Mouse (Mus musculus): ENCODE results near the gene Gemin2.
"Not testable (repeated sequence)": the region's sequence is repeated elsewhere in the genome, so short reads cannot be mapped to it uniquely, and the experiment has no call there.

DNA sequence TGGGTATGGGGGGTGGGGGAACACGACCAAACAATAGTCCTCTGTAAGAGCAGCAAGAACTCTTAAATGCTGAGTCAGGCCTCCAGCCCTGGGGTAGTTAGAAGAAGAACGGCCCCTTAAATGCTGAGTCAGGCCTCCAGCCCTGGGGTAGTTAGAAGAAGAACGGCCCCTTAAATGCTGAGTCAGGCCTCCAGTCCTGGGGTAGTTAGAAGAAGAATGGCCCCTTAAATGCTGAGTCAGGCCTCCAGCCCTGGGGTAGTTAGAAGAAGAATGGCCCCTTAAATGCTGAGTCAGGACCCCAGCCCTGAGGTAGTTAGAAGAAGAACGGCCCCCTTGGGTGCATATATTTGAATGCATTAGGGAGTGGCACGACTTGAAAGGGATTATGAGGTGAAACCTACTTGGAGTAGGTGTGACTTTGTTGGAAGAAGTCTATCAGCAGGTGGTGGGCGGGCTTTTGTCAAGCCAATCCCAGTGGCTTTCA, 32.0 kb upstream of the Gemin2 start:
- TF ChIP-seq FLI1 (IDR thresholded peaks at IDR 0.05; ENCODE audit: low read length); GATA1 (IDR thresholded peaks at IDR 0.05; ENCODE audit: borderline replicate concordance, low read length): not testable (repeated sequence)
